Mouse (Mus musculus) heart, embryonic 11.5 days (tissue): ENCODE results near the gene Hist1h2bn. TPM values are rescaled to one million over a fixed set of nuclear protein-coding genes. Genes with fewer than 3 reads are reported as not detected.
"Not testable (repeated sequence)": the region's sequence is repeated elsewhere in the genome, so short reads cannot be mapped to it uniquely, and the experiment has no call there.

ENCODE experiments used
- ATAC-seq: fragments of 200-750 bp; cut with Nextera tagmentation; replicated peaks from 2 replicates; pipeline ENCODE4 v1.8.0; 2017; ENCODE audit warnings: moderate library complexity; ENCODE audit not compliant: insufficient number of reproducible peaks, low FRiP score, low TSS enrichment
- H3K27ac ChIP-seq: fragments of 300-500 bp; sonication (generic); 2 replicates; pipeline ENCODE4 v1.5.1; 2014; ENCODE audit warnings: mild to moderate bottlenecking, low read depth, low read length
- H3K27me3 ChIP-seq: fragments of 300-500 bp; sonication (generic); 2 replicates; pipeline ENCODE4 v1.6.1; 2014; ENCODE audit warnings: mild to moderate bottlenecking, low read length, mixed read lengths; ENCODE audit not compliant: control insufficient read depth, insufficient read depth
- H3K36me3 ChIP-seq: fragments of 300-500 bp; sonication (generic); 2 replicates; pipeline ENCODE4 v1.6.1; 2014; ENCODE audit warnings: mild to moderate bottlenecking, low read length, moderate library complexity, mixed read lengths; ENCODE audit not compliant: control insufficient read depth, insufficient read depth
- H3K4me1 ChIP-seq: fragments of 300-500 bp; sonication (generic); 2 replicates; pipeline ENCODE4 v1.6.1; 2014; ENCODE audit warnings: low read length; ENCODE audit not compliant: control insufficient read depth, insufficient read depth
- H3K4me2 ChIP-seq: fragments of 300-500 bp; sonication (generic); 2 replicates; pipeline ENCODE4 v1.6.1; 2014; ENCODE audit warnings: mild to moderate bottlenecking, moderate library complexity
- H3K4me3 ChIP-seq: fragments of 300-500 bp; sonication (generic); 2 replicates; pipeline ENCODE4 v1.5.1; 2014; ENCODE audit warnings: low read depth, low read length
- H3K9ac ChIP-seq: fragments of 300-500 bp; sonication (generic); 2 replicates; pipeline ENCODE4 v1.6.1; 2014; ENCODE audit warnings: mild to moderate bottlenecking, low read depth, low read length, moderate library complexity
- H3K9me3 ChIP-seq: fragments of 300-500 bp; sonication (generic); replicated peaks from 2 replicates; pipeline ENCODE4 v1.6.1; 2016; ENCODE audit warnings: low read length; ENCODE audit not compliant: control insufficient read depth
- WGBS: fragments of 180-500 bp; shearing (Covaris S2); extraction: QIAGEN DNeasy Blood & Tissue Kit; methylation state at CpG from one replicate; pipeline ENCODE4 v1.1.7; 2014; ENCODE audit not compliant: insufficient replicate concordance; 5-methylcytosine and 5-hydroxymethylcytosine counted together
- polyA plus RNA-seq: library from polyadenylated mRNA; unstranded; fragments of >200 nt; fragmentation: Nextera tagmentation; extraction: Ambion mirVana; gene quantifications from 2 replicates; pipeline ENCODE4 v1.2.1, GENCODE M21; 2014

Hist1h2bn gene
- polyA plus RNA-seq: 1.6 and 2.0 TPM in 2 replicates

GRCm38 (mm10) chr13:21753524-21754285 lies at the start of gene Hist1h2bn, which contains the start of gene Hist1h2ak:
Gene Hist1h2bn (plus strand): TSS chr13:21754123.
Gene Hist1h2ak (minus strand): TSS chr13:21753827.
- peaks cover 13% of the 10 kb centered on the region for H3K4me1 ChIP-seq
- peak within 1 kb of the TSS; percentile 90 for H3K27ac ChIP-seq
- not testable (repeated sequence) for H3K36me3 ChIP-seq, H3K9me3 ChIP-seq, H3K27me3 ChIP-seq
- 0% methylated on average over 36 of the region's 50 CpGs for WGBS
- peak within 1 kb of the TSS; percentile 49 for H3K4me3 ChIP-seq
- peak within 1 kb of the TSS; percentile 71 for H3K4me2 ChIP-seq
- ATAC-seq: peak; percentile 88
- H3K9ac ChIP-seq: peak within 1 kb of the TSS; percentile 76

DNA sequence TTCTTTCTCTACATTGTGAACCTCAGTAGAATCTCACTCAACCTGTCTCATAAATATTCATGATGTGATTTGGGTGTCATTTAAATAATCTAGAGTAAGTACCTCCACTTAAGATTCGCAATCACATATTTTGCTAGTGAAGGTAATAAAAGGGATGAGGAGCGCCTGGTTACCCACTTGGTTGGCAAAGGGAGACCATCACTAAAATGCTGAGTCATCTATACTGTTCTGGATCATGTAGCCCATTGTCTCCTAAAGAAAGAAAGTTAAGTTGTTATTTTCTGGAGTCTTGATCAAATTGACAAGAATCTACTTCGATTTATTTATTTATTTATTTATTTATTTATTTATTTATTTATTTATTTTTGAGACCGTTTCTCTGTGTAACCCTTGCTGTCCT lies 47.3 kb upstream of the Hist1h2bn start:
- no peaks in the 10 kb centered on the region for H3K36me3 ChIP-seq
- H3K27ac ChIP-seq: no peak overlapping the region
- H3K4me2 ChIP-seq: no peak overlapping the region
- ATAC-seq: no peak
- 71% methylated on average over 4 of the region's 4 CpGs for WGBS
- H3K4me1 ChIP-seq: no peaks in the 10 kb centered on the region; the same call in 1 of the 2 replicates
- no peak overlapping the region for H3K9ac ChIP-seq
- no peaks in the 10 kb centered on the region for H3K27me3 ChIP-seq
- no peak overlapping the region for H3K4me3 ChIP-seq
- H3K9me3 ChIP-seq: no peaks in the 10 kb centered on the region

DNA sequence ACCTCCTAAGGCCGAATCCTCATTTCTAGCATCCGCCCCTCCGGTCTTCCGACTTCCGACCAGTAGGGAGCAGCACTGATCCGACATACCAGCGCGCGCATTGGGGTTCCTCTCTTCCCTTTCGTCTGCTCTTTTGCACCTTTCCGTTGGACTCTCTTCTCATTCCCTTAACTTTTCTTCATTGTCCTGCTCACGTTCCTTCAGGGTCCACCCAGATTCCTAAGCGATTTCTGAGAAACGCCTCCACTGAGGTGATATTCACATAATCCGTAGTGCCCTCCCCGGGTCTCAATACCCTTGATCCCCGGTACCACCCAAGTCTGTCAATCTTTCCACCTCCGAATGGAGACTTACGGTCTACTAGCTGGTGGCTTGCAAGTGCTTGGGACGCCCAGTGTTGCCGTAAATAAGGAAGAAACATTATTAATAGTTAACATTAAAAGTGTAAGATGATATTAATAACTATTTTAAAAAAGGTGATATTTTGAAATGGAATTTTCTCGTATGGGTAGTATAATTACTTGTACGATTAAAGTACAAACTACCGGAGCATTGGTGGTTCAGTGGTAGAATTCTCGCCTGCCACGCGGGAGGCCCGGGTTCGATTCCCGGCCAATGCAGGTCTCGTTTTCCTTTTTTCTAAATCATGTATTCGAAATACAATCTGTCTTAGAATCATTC lies 43.8 kb upstream of the Hist1h2bn start:
- H3K4me1 ChIP-seq: peaks cover 3% of the 10 kb centered on the region
- H3K27me3 ChIP-seq: no peaks in the 10 kb centered on the region
- peak overlapping the region; percentile 79 for H3K9ac ChIP-seq
- H3K4me3 ChIP-seq: peak overlapping the region; percentile 76
- under 1% methylated on average over 32 of the region's 32 CpGs for WGBS
- H3K9me3 ChIP-seq: no peaks in the 10 kb centered on the region
- no peaks in the 10 kb centered on the region for H3K36me3 ChIP-seq
- peak overlapping the region; percentile 44 for H3K4me2 ChIP-seq
- ATAC-seq: peak; percentile 84
- H3K27ac ChIP-seq: peak overlapping the region; percentile 75

- H3K4me2 ChIP-seq: peak overlapping the region; percentile 76
- WGBS: 3% methylated on average over 22 of the region's 22 CpGs
- H3K9me3 ChIP-seq: no peaks in the 10 kb centered on the region
- H3K9ac ChIP-seq: peak overlapping the region; percentile 71
- peak overlapping the region; percentile 41; the same call in 1 of the 2 replicates for H3K27ac ChIP-seq
- H3K36me3 ChIP-seq: no peaks in the 10 kb centered on the region
- ATAC-seq: peak; percentile 79
- peaks cover 5% of the 10 kb centered on the region for H3K4me1 ChIP-seq
- H3K4me3 ChIP-seq: peak overlapping the region; percentile 76
- no peaks in the 10 kb centered on the region for H3K27me3 ChIP-seq
Measured at GRCm38 (mm10) chr13:21710821-21711525, 43.0 kb upstream of the Hist1h2bn start.

GRCm38 (mm10) chr13:21711698-21712097 lies 42.2 kb upstream of the Hist1h2bn start:
- Histone ChIP-seq H3K36me3 (no peaks in the 10 kb centered on the region), H3K4me1 (peaks cover 5% of the 10 kb centered on the region), H3K27me3 (no peaks in the 10 kb centered on the region), H3K4me2 (peak overlapping the region; percentile 76), H3K9ac (peak overlapping the region; percentile 71; the same call in 1 of the 2 replicates), H3K27ac (no peak overlapping the region), H3K9me3 (no peaks in the 10 kb centered on the region), H3K4me3 (peak overlapping the region; percentile 76)
- 29% methylated on average over 4 of the region's 4 CpGs for WGBS
- ATAC-seq: no peak

DNA sequence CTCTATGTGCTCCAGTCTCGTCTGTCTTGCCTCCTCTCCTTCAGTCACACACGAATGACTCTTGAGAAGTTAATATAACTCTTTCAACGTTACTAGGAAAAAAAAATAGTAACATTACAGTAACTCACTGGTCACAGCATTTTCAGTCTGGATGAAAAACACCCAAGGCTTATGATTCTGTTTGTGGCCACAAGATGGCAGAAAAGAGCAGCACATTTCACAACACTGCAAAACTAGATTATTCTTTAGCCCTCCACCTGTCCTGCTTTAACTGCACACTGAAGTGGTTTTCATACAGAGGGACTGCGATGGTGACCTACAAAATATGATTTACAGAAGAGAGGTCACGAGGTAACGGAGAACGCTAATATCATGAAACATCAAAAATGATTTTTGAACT lies 39.2 kb upstream of the Hist1h2bn start:
- Histone ChIP-seq H3K4me2 (peak overlapping the region; percentile 87), H3K36me3 (no peaks in the 10 kb centered on the region), H3K4me1 (peaks cover 5% of the 10 kb centered on the region), H3K9ac (peak overlapping the region; percentile 81), H3K4me3 (peak overlapping the region; percentile 49), H3K27ac (peak overlapping the region; percentile 96), H3K9me3 (no peaks in the 10 kb centered on the region), H3K27me3 (no peaks in the 10 kb centered on the region)
- under 1% methylated on average over 7 of the region's 7 CpGs for WGBS
- no peak for ATAC-seq

DNA sequence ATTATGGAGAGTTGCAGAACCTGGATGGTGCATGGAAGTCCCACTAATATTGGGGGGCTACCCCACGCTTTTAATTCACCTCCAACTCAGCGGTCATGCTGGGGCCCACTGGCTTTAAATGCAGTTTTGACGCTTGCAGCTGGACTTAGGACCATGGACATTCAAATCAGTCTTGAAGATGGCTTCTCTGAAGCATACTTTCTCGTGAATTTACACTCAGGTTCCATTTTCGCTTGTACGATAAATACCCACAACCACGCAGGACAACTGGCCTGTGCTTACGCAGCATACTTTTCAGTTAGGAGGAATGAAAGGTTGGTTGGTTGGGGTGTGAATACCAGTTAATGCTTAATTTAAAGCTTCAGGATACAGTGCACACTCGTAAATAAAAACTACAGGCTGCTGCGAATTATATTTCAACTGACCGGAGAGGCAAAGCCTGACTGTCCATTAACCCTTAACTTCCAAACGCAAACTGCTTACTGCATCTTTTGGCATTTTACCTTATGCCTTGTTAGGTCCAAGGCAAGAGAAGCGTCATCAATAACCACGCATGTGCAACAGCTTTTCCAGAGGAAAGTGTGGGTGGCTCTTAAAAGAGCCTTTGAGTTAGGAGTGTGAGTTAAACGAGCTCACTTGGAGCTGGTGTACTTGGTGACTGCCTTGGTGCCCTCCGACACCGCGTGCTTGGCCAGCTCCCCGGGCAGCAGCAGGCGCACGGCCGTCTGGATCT lies 38.6 kb upstream of the Hist1h2bn start:
- under 1% methylated on average over 22 of the region's 22 CpGs for WGBS
- Histone ChIP-seq H3K27ac (peak overlapping the region; percentile 96), H3K9me3 (no peaks in the 10 kb centered on the region), H3K4me2 (peak overlapping the region; percentile 87), H3K36me3 (no peaks in the 10 kb centered on the region), H3K4me3 (peak overlapping the region; percentile 49), H3K9ac (peak overlapping the region; percentile 81), H3K27me3 (no peaks in the 10 kb centered on the region), H3K4me1 (peaks cover 7% of the 10 kb centered on the region)
- ATAC-seq: no peak
